Mouse (Mus musculus): Measurements from ENCODE around the gene Exph5.

GRCm38 (mm10) chr9:53323419-53324251, 22.2 kb downstream of the Exph5 start:
- no peak for TF ChIP-seq CTCF (IDR thresholded peaks at IDR 0.05; ENCODE audit: extremely low read depth, insufficient read depth, insufficient read length, insufficient replicate concordance)
- TF ChIP-seq POLR2A (IDR thresholded peaks at IDR 0.05; ENCODE audit: low read depth, low read length) = no peak

Data from spleen, adult 2 months (tissue).